Mouse (Mus musculus) T-helper 2 cell (primary cell): ENCODE results near the gene Ormdl2.
"Not testable (repeated sequence)": the region's sequence is repeated elsewhere in the genome, so short reads cannot be mapped to it uniquely, and the experiment has no call there.

Source experiments
- in situ Hi-C: fragments of 300-600 bp; cut with MboI, MseI; formaldehyde crosslinking; loops from one replicate; pipeline ENCODE4 v1.15.1; 2025; ENCODE audit warnings: high pct_unique_total_duplicates

Gene Ormdl2

DNA sequence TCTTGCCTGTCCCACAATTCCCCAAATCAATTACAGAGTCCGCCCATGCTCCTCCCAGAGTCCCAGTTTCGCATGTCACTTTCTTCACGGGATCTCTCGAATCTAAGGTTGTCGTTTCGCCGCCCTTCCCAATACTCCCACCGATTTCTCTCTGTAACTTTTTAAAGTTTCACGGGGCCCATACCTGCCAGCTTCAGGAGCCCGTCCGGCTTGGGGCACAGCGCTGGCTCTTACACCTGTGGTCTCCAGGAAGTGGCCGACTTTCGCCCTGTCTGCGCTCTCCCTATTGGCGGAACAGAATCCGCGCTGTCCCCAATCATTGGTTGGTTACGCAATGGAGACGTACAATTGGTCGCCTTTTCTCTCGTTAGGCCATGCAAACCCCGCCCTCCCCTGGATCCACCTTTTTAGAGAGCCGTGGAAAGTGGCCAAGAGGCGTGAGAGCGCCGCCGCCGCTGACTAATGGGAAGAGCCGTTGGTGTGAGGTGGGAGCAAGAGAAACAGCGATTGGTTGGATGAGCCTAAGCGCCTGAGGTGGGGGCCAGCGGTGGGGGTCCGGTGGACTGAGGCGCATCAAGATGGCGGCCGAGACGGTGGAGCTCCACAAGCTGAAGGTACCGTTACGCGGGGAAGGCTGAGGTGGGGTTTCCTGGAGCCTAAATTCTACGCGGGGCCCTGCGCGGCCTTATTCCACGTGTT, at the start of gene Ormdl2:
Gene Ormdl2, minus strand, starts transcription at position 288 of the 699 bp plus-strand sequence.
- in situ Hi-C loops: no loop called here

DNA sequence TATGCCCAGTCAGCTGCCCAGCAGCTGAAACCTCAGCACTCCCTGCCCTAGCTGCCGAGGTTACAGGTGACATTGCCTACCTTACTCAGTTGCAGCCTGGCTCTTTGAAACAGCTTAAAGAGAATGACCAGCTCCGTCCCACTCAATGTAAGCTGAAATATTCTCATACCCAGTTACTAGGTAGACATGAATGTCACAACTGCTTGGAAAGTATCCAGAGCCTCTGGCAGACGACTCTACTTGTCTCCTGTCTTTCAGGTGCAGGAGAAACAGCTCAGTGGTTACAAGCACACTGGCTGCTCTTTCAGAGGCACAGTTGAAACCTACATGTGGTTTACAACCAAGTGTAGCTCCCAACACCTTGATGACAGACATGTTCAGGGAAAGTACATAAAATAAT, 48.9 kb upstream of the Ormdl2 start:
- in situ Hi-C loops: no loop called here

- in situ Hi-C loops: no loop called here
Measured at GRCm38 (mm10) chr10:128866518-128866917, 45.1 kb upstream of the Ormdl2 start.

GRCm38 (mm10) chr10:128866042-128866441, 44.6 kb upstream of the Ormdl2 start:
- in situ Hi-C loops: no loop called here

GRCm38 (mm10) chr10:128861176-128861575, 39.7 kb upstream of the Ormdl2 start:
- in situ Hi-C loops: no loop called here

- in situ Hi-C loops: no loop called here
Measured at GRCm38 (mm10) chr10:128850339-128850738, 28.9 kb upstream of the Ormdl2 start.

- in situ Hi-C loops: no loop called here
Measured at GRCm38 (mm10) chr10:128848426-128848825, 27.0 kb upstream of the Ormdl2 start.

GRCm38 (mm10) chr10:128846664-128847063, 25.2 kb upstream of the Ormdl2 start:
- in situ Hi-C loops: no loop called here

GRCm38 (mm10) chr10:128845516-128845915, 24.1 kb upstream of the Ormdl2 start:
- in situ Hi-C loops: no loop called here

DNA sequence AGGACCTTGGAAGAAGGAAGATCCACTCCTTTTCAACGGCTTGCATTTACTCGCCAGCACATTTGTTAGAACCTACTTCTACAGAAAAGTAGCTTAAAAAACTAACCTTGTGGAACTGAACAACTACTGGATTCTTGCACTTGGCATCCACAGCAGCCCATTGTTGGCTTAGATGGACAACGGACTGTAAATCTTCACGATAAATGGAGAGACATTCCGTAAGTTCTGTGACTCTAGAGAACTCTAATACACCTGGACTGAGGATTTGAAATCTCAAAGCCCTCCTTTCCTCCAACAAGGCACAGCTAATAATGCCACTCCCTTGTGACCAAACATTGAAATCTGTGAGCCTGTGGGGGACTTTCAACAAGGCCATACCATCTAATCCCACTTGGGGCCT, 21.8 kb upstream of the Ormdl2 start:
- in situ Hi-C loops: no loop called here

GRCm38 (mm10) chr10:128840612-128841011, 19.2 kb upstream of the Ormdl2 start:
- in situ Hi-C loops: no loop called here

- in situ Hi-C loops: no loop called here
Measured at GRCm38 (mm10) chr10:128839434-128839833, 18.0 kb upstream of the Ormdl2 start.

GRCm38 (mm10) chr10:128837400-128837799, 16.0 kb upstream of the Ormdl2 start:
- in situ Hi-C loops: no loop called here

DNA sequence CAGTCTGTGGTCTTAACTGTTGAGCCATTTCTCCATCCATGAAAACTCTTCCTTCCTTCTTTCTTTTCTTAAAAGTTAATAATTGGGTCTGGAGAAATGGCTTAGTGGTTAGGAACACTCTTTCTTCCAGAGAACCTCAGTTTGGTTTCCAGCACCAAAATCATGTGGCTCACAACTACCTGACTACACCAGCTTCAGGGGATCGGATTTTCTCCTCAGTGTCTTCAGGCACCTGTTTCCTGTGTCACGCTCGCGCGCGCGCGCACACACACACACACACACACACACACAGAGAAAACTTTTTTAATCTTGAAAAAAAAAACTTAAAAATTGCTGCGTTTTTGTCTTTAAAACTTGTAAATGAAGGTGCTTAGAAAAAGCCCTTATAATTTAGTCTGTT, 2.4 kb upstream of the Ormdl2 start:
- in situ Hi-C loops: no loop called here

DNA sequence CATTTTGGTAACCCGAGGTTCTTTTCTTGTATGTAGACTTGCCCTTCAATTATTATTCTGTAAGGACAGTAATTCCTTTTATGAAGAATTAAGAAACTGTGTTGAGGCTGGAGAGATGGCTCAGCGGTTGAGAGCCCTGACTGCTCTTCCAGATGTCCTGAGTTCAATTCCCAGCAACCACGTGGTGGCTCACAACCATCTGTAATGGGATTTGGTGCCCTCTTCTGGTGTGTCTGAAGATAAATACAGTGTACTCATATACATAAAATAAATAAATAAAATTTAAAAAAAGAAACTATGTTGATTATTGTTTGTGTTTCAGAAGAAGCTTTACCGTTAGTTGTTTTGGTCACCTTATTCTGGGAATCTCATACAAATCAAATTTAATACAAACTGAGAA, 1.6 kb upstream of the Ormdl2 start:
- in situ Hi-C loops: not testable (repeated sequence)

DNA sequence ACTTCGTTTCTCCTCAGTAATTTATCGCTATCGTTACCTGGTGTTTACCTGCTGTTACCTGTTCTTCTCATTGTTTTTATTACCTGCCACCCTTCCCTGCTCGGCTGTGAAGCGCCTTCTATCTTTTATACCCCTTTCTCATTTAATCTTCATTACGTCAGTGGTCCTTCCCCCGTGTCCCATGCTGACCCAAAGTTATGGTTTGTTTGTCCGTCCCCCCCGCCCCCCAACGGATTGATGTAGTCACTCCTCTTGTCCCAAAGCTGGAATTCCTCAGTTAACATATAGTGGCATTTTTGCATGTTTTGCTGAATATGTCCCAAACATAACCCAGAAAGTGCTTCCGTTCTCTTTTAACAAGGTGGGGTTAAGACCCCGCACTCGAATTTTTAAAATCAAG, 690 bp upstream of the Ormdl2 start:
- in situ Hi-C loops: no loop called here

DNA sequence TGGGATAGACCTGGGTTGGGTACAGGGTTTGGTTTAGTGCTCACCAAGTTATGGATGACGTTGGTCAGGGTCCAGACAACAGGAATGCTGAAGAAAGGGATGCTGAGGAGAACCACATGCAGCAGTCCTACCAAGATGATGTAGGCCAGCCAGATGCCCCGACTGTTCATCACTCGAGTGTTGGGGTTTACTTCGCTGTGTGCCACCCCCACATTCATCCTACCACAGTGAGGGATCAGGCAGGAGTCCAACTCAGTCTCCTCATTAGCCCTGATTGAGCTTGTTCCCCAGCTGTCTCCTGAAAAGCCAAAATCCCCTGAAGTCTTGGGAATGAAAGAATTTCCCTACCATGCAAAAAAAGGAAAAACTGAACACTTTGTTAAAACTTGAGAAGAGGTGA, 1.2 kb downstream of the Ormdl2 start:
- in situ Hi-C loops: no loop called here

DNA sequence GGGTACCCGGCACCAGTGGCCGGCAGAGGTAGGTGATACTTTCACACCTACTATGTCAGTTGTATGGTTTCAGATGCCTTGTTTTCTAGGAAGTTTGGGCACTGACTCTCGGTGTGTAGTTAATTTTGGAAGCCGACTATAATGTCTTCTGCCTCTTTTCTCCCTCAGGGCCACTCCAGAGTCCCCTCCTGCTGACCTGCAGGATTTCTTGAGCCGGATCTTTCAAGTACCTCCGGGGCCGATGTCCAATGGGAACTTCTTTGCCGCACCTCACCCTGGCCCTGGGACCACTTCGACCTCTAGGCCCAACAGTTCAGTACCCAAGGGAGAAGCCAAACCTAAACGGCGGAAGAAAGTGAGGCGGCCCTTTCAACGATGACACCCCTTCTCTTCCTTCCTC, 4.4 kb downstream of the Ormdl2 start, which contains the start of gene Sarnp:
Gene Sarnp, plus strand, starts transcription at position 301 of the 400 bp plus-strand sequence.
- in situ Hi-C loops: no loop called here

GRCm38 (mm10) chr10:128807018-128807417, 14.4 kb downstream of the Ormdl2 start:
- in situ Hi-C loops: no loop called here

DNA sequence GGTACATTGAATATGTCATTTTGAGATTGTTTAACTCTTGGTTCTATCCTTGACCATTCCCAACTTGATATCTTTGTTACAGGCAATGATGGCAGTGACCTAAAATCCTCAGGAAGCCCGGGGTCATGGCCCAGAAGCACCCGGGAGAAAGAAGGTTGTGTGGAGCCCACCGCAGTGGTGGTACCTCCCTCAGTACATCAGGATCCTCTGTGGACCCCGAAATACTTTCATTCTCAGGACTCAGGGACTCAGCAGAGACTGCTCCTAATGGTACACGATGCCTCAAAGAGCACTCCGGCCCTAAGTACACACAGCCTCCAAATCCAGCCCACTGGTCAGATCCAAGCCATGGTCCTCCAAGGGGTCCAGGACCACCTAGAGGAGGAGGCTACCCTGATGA, 15.4 kb downstream of the Ormdl2 start:
- in situ Hi-C loops: no loop called here

GRCm38 (mm10) chr10:128805092-128806000, 16.1 kb downstream of the Ormdl2 start:
- in situ Hi-C loops: no loop called here

GRCm38 (mm10) chr10:128804271-128805091, 17.0 kb downstream of the Ormdl2 start, which contains the start of gene Tmem198b:
TSS of gene Tmem198b (minus strand) at chr10:128804370.
- in situ Hi-C loops: no loop called here
